ENCODE assay signal across 8 mouse cellular contexts in genomic region chr9:123530566-123531130, GRCm38 (mm10). TPM values are rescaled to one million over a fixed set of nuclear protein-coding genes. Genes with fewer than 3 reads are reported as not detected.
DNase-seq lines count a peak whose midpoint lies in the region; ATAC-seq and TF ChIP-seq lines count a peak whose summit lies in the region.

No protein-coding gene starts in this region.

- peak overlapping the region; percentile 77 for H3K4me3 ChIP-seq in spleen, adult 2 months (ENCODE audit: extremely low read depth, insufficient read depth, insufficient read length)
- H3K4me3 ChIP-seq in limb, embryonic 13.5 days, result peak overlapping the region; percentile 97
- H3K4me3 ChIP-seq in stomach, postnatal 0 days (ENCODE audit: low read depth, low read length), result peak overlapping the region; percentile 95

- H3K27ac ChIP-seq in spleen, adult 2 months (ENCODE audit: insufficient read depth, low read length), result no peak overlapping the region
- H3K27ac ChIP-seq in limb, embryonic 13.5 days, result peak overlapping the region; percentile 93
- H3K27ac ChIP-seq in stomach, postnatal 0 days (replicated peaks), result peak overlapping the region; percentile 97

- TF ChIP-seq EP300 in stomach, postnatal 0 days (optimal IDR thresholded peaks at IDR 0.05), result no peak

- H3K4me2 ChIP-seq in limb, embryonic 13.5 days (replicated peaks), result peak overlapping the region; percentile 77
- H3K4me2 ChIP-seq in stomach, postnatal 0 days (replicated peaks; ENCODE audit: low read depth), result peak overlapping the region; percentile 75

- no peak for TF ChIP-seq CTCF in spleen, adult 2 months (IDR thresholded peaks at IDR 0.05; ENCODE audit: extremely low read depth, insufficient read depth, insufficient read length, insufficient replicate concordance)
- no peak for TF ChIP-seq CTCF in stomach, postnatal 0 days (IDR thresholded peaks at IDR 0.05; ENCODE audit: low read depth)

- H3K9ac ChIP-seq in limb, embryonic 13.5 days, result peak overlapping the region; percentile 98
- H3K9ac ChIP-seq in stomach, postnatal 0 days (ENCODE audit: low read length), result peak overlapping the region; percentile 93

- no peak for ATAC-seq in limb, embryonic 13.5 days (ENCODE audit: low FRiP score, low read depth)
- no peak for ATAC-seq in stomach, postnatal 0 days (ENCODE audit: low FRiP score, low TSS enrichment)

- no peak for TF ChIP-seq POLR2A in spleen, adult 2 months (IDR thresholded peaks at IDR 0.05; ENCODE audit: low read depth, low read length)

- H3K9me3 ChIP-seq in limb, embryonic 13.5 days, result no peaks in the 10 kb centered on the region
- no peaks in the 10 kb centered on the region for H3K9me3 ChIP-seq in stomach, postnatal 0 days (ENCODE audit: control insufficient read depth, low read length)

- WGBS in spleen, adult 2 months, result 40% methylated on average over 11 of the region's 11 CpGs
- 31% methylated on average over 11 of the region's 11 CpGs for WGBS in limb, embryonic 13.5 days
- WGBS in stomach, postnatal 0 days, result 26% methylated on average over 11 of the region's 11 CpGs

- H3K36me3 ChIP-seq in spleen, adult 2 months (ENCODE audit: control insufficient read depth, insufficient read depth, low read length), result no peaks in the 10 kb centered on the region
- no peaks in the 10 kb centered on the region for H3K36me3 ChIP-seq in limb, embryonic 13.5 days
- no peaks in the 10 kb centered on the region for H3K36me3 ChIP-seq in stomach, postnatal 0 days (ENCODE audit: control insufficient read depth, insufficient read depth, low read length)

- peaks cover 7% of the 10 kb centered on the region for H3K4me1 ChIP-seq in spleen, adult 2 months (ENCODE audit: control insufficient read depth, insufficient read depth, insufficient read length)
- H3K4me1 ChIP-seq in limb, embryonic 13.5 days, result peaks cover 25% of the 10 kb centered on the region
- 0 out of 2 replicates have a peak, but pooled peaks cover 3% of the 10 kb centered on the region for H3K4me1 ChIP-seq in stomach, postnatal 0 days (replicated peaks; ENCODE audit: control insufficient read depth, insufficient read depth)

- DNase-seq in adrenal gland, postnatal 10 days, result peak; percentile 24
- DNase-seq in adrenal gland, postnatal 36 days, result no peak
- no peak for DNase-seq in spleen, adult 2 months (ENCODE audit: low read depth in 1 of 2, low spot score in 2 of 2)
- DNase-seq in spleen, adult 12 weeks (ENCODE audit: low spot score), result no peak
- no peak for DNase-seq in stomach, postnatal 0 days (ENCODE audit: low spot score)
- no peak for DNase-seq in urinary bladder, postnatal 4 days (ENCODE audit: low spot score in 2 of 2)
- DNase-seq in frontal cortex, postnatal 25 days (ENCODE audit: low spot score in 2 of 2), result no peak

- no peaks in the 10 kb centered on the region for H3K27me3 ChIP-seq in spleen, adult 2 months (ENCODE audit: control insufficient read depth, insufficient read depth, low read length)
- H3K27me3 ChIP-seq in limb, embryonic 13.5 days, result no peaks in the 10 kb centered on the region
- no peaks in the 10 kb centered on the region for H3K27me3 ChIP-seq in stomach, postnatal 0 days (ENCODE audit: control insufficient read depth, insufficient read depth, low read length)

RNA-seq across cellular contexts. Expression of gene Sacm1l, which starts 1.1 kb away (rescaled TPM):
- 10 to 100 TPM; 60.2 to 84.8 TPM for total RNA-seq in adrenal gland, postnatal 10 days (2021)
- total RNA-seq in adrenal gland, postnatal 36 days (2021), result 100 to 1,000 TPM in 1 of 2 experiments, 10 to 100 TPM in 1; 95.7 to 158 TPM
- 2.5 TPM in 2 replicates for polyA plus RNA-seq in spleen, adult 2 months (2012; rRNA removed)
- 48.5 and 52.7 TPM in 2 replicates for polyA plus RNA-seq in limb, embryonic 13.5 days (2015; fragmentation: Nextera tagmentation; extraction: Ambion mirVana)
- 33.6 TPM in 2 replicates for polyA plus RNA-seq in stomach, postnatal 0 days (2015; fragmentation: Nextera tagmentation; extraction: Ambion mirVana)

RNA-seq across cellular contexts. Expression of gene Limd1, which starts 52.1 kb away (rescaled TPM):
- 10 to 100 TPM; 31.8 to 35.9 TPM for total RNA-seq in adrenal gland, postnatal 10 days (2021)
- total RNA-seq in adrenal gland, postnatal 36 days (2021), result 10 to 100 TPM; 27.4 to 31.1 TPM
- 45.1 and 55.1 TPM in 2 replicates for polyA plus RNA-seq in spleen, adult 2 months (2012; rRNA removed)
- 50.3 and 54.9 TPM in 2 replicates for polyA plus RNA-seq in limb, embryonic 13.5 days (2015; fragmentation: Nextera tagmentation; extraction: Ambion mirVana)
- 22.2 and 23.2 TPM in 2 replicates for polyA plus RNA-seq in stomach, postnatal 0 days (2015; fragmentation: Nextera tagmentation; extraction: Ambion mirVana)
